Mouse (Mus musculus) forebrain, embryonic 14.5 days (tissue): ENCODE results near the gene Acat3. TPM values are rescaled to one million over a fixed set of nuclear protein-coding genes. Genes with fewer than 3 reads are reported as not detected.
"Not testable (repeated sequence)": the region's sequence is repeated elsewhere in the genome, so short reads cannot be mapped to it uniquely, and the experiment has no call there.

Experiments
- ATAC-seq: fragments of 200-750 bp; cut with Nextera tagmentation; 2 replicates; pipeline ENCODE4 v1.8.0; 2017; ENCODE audit warnings: mild to moderate bottlenecking, moderate library complexity
- DNase-seq: peaks from one replicate; pipeline ENCODE4 v3.0.0-alpha.2; 2015; ENCODE audit warnings: low spot score
- H3K27ac ChIP-seq: fragments of 300-500 bp; sonication (generic); 2 replicates; pipeline ENCODE4 v1.5.1; 2014; ENCODE audit warnings: low read depth, mild to moderate bottlenecking, control low read depth, low read length, moderate library complexity
- H3K27me3 ChIP-seq: fragments of 300-500 bp; sonication (generic); replicated peaks from 2 replicates; pipeline ENCODE4 v1.6.1; 2014; ENCODE audit warnings: low read length, control low read depth, mixed read lengths; ENCODE audit not compliant: control insufficient read depth, insufficient read depth
- H3K36me3 ChIP-seq: fragments of 300-500 bp; sonication (generic); 2 replicates; pipeline ENCODE4 v1.6.1; 2014; ENCODE audit warnings: low read length, control low read depth; ENCODE audit not compliant: control insufficient read depth, insufficient read depth
- H3K4me1 ChIP-seq: fragments of 300-500 bp; sonication (generic); 2 replicates; pipeline ENCODE4 v1.6.1; 2014; ENCODE audit warnings: antibody characterized with exemption, low read length, control low read depth; ENCODE audit not compliant: control insufficient read depth, insufficient read depth
- H3K4me2 ChIP-seq: fragments of 300-500 bp; sonication (generic); 2 replicates; pipeline ENCODE4 v1.6.1; 2014; ENCODE audit warnings: mild to moderate bottlenecking, control low read depth, low read length
- H3K4me3 ChIP-seq: fragments of 300-500 bp; sonication (generic); 2 replicates; pipeline ENCODE4 v1.5.1; 2014; ENCODE audit warnings: low read depth, low read length, control low read depth
- H3K9ac ChIP-seq: fragments of 300-500 bp; sonication (generic); 2 replicates; pipeline ENCODE4 v1.6.1; 2014; ENCODE audit warnings: mild to moderate bottlenecking, low read length, control low read depth, moderate library complexity
- H3K9me3 ChIP-seq: fragments of 300-500 bp; sonication (generic); replicated peaks from 2 replicates; pipeline ENCODE4 v1.6.1; 2016; ENCODE audit warnings: low read length, control low read depth, mixed read lengths; ENCODE audit not compliant: control insufficient read depth
- WGBS: fragments of 180-500 bp; shearing (Covaris S2); extraction: QIAGEN DNeasy Blood & Tissue Kit; methylation state at CpG from one replicate; pipeline ENCODE4 v1.1.7; 2014; 5-methylcytosine and 5-hydroxymethylcytosine counted together
- polyA plus RNA-seq: library from polyadenylated mRNA; unstranded; fragments of >200 nt; fragmentation: Nextera tagmentation; extraction: Ambion mirVana; gene quantifications from 2 replicates; pipeline ENCODE4 v1.2.1, GENCODE M21; 2014

Acat3 gene
- polyA plus RNA-seq, 1 experiment from 2014 or later, result 0.33 TPM

GRCm38 (mm10) chr17:12931576-12931975, 8.8 kb downstream of the Acat3 start:
- H3K36me3 ChIP-seq, H3K27me3 ChIP-seq, ATAC-seq, H3K9me3 ChIP-seq, DNase-seq, H3K27ac ChIP-seq, H3K4me3 ChIP-seq, H3K9ac ChIP-seq, H3K4me1 ChIP-seq, H3K4me2 ChIP-seq: not testable (repeated sequence)
- 92% methylated on average over 5 of the region's 5 CpGs for WGBS

- ATAC-seq (no peak), DNase-seq (no peak)
- H3K9ac ChIP-seq, result no peak overlapping the region
- H3K4me2 ChIP-seq, result no peak overlapping the region
- no peaks in the 10 kb centered on the region for H3K9me3 ChIP-seq
- no peaks in the 10 kb centered on the region for H3K4me1 ChIP-seq
- no peak overlapping the region for H3K4me3 ChIP-seq
- WGBS, result 88% methylated on average over 8 of the region's 8 CpGs
- peaks cover 55% of the 10 kb centered on the region for H3K36me3 ChIP-seq
- H3K27ac ChIP-seq, result no peak overlapping the region
- H3K27me3 ChIP-seq, result no peaks in the 10 kb centered on the region
These were observed 14.7 kb downstream of the Acat3 start for GRCm38 (mm10) chr17:12925703-12926180.

GRCm38 (mm10) chr17:12925001-12925400, 15.4 kb downstream of the Acat3 start:
- ATAC-seq, result no peak

GRCm38 (mm10) chr17:12921073-12921472, 19.3 kb downstream of the Acat3 start:
- Histone ChIP-seq H3K4me3 (no peak overlapping the region), H3K36me3 (peaks cover 75% of the 10 kb centered on the region), H3K9ac (no peak overlapping the region), H3K27ac (no peak overlapping the region), H3K9me3 (no peaks in the 10 kb centered on the region), H3K4me2 (no peak overlapping the region), H3K27me3 (no peaks in the 10 kb centered on the region), H3K4me1 (0 out of 2 replicates have a peak, but pooled peaks cover 2% of the 10 kb centered on the region)
- DNase-seq, result no peak
- no peak for ATAC-seq
- 94% methylated on average over 1 of the region's 1 CpGs for WGBS

More at GRCm38 (mm10) chr17:12925001-12925400, 15.4 kb downstream of the Acat3 start:
- Histone ChIP-seq H3K4me1 (no peaks in the 10 kb centered on the region), H3K9ac (no peak overlapping the region), H3K27me3 (no peaks in the 10 kb centered on the region), H3K27ac (no peak overlapping the region), H3K9me3 (no peaks in the 10 kb centered on the region), H3K4me2 (no peak overlapping the region), H3K36me3 (peaks cover 62% of the 10 kb centered on the region), H3K4me3 (no peak overlapping the region)
- 90% methylated on average over 3 of the region's 3 CpGs for WGBS
- no peak for DNase-seq

GRCm38 (mm10) chr17:12916588-12917380, 23.6 kb downstream of the Acat3 start:
- ATAC-seq (peak; percentile 58), DNase-seq (peak; percentile 38)
- Histone ChIP-seq H3K4me3 (peak overlapping the region; percentile 91), H3K27ac (peak overlapping the region; percentile 84), H3K4me1 (peaks cover 6% of the 10 kb centered on the region; the same call in 1 of the 2 replicates), H3K27me3 (no peaks in the 10 kb centered on the region), H3K9me3 (no peaks in the 10 kb centered on the region), H3K9ac (peak overlapping the region; percentile 96), H3K36me3 (peaks cover 57% of the 10 kb centered on the region), H3K4me2 (peak overlapping the region; percentile 90)
- under 1% methylated on average over 40 of the region's 40 CpGs for WGBS

- Histone ChIP-seq H3K4me3 (peak within 1 kb of the TSS; percentile 91), H3K27ac (peak within 1 kb of the TSS; percentile 84), H3K4me1 (peaks cover 6% of the 10 kb centered on the region; the same call in 1 of the 2 replicates), H3K9me3 (no peaks in the 10 kb centered on the region), H3K4me2 (peak within 1 kb of the TSS; percentile 90), H3K9ac (peak within 1 kb of the TSS; percentile 96), H3K36me3 (peaks cover 55% of the 10 kb centered on the region), H3K27me3 (no peaks in the 10 kb centered on the region)
- DNase-seq (peak; percentile 100), ATAC-seq (peak; percentile 99)
- under 1% methylated on average over 56 of the region's 56 CpGs for WGBS
These were observed 24.4 kb downstream of the Acat3 start, which contains the start of gene Mrpl18 for GRCm38 (mm10) chr17:12915881-12916583. TSS of gene Mrpl18 (minus strand) at chr17:12916345.

- Histone ChIP-seq H3K27ac (peak within 1 kb of the TSS; percentile 84), H3K36me3 (peaks cover 55% of the 10 kb centered on the region), H3K27me3 (no peaks in the 10 kb centered on the region), H3K4me1 (peaks cover 6% of the 10 kb centered on the region; the same call in 1 of the 2 replicates), H3K4me3 (peak within 1 kb of the TSS; percentile 91), H3K9me3 (no peaks in the 10 kb centered on the region), H3K9ac (peak within 1 kb of the TSS; percentile 96), H3K4me2 (peak within 1 kb of the TSS; percentile 90)
- ATAC-seq (no peak), DNase-seq (no peak)
- 2% methylated on average over 18 of the region's 18 CpGs for WGBS
These were observed 24.9 kb downstream of the Acat3 start, which contains the start of gene Tcp1 for GRCm38 (mm10) chr17:12915488-12915880. TSS of gene Tcp1 (plus strand) at chr17:12915701.

- H3K4me2 ChIP-seq, result no peak overlapping the region
- peaks cover 4% of the 10 kb centered on the region; the same call in 1 of the 2 replicates for H3K4me1 ChIP-seq
- H3K36me3 ChIP-seq, result peaks cover 46% of the 10 kb centered on the region
- ATAC-seq (no peak), DNase-seq (no peak)
- no peaks in the 10 kb centered on the region for H3K9me3 ChIP-seq
- H3K9ac ChIP-seq, result no peak overlapping the region
- WGBS, result 89% methylated on average over 8 of the region's 8 CpGs
- H3K27ac ChIP-seq, result no peak overlapping the region
- H3K27me3 ChIP-seq, result no peaks in the 10 kb centered on the region
- no peak overlapping the region for H3K4me3 ChIP-seq
These were observed 30.0 kb downstream of the Acat3 start for GRCm38 (mm10) chr17:12910391-12910790.
